Mouse (Mus musculus) heart, embryonic 14.5 days (tissue): ENCODE data around the gene Mt2. TPM values are rescaled to one million over a fixed set of nuclear protein-coding genes. Genes with fewer than 3 reads are reported as not detected.
A peak's percentile ranks its signal among the peaks of the same experiment; 100 is the strongest.

ENCODE experiments used
- ATAC-seq: fragments of 200-750 bp; cut with Nextera tagmentation; 2 replicates; pipeline ENCODE4 v1.8.0; 2017; ENCODE audit warnings: low read depth, moderate TSS enrichment; ENCODE audit not compliant: insufficient number of reproducible peaks, insufficient read depth, low FRiP score
- H3K27ac ChIP-seq, 2 experiments: fragments of 200-500 bp in 1 of 2; fragments of 300-500 bp in 1 of 2; sonication (generic) in 1 of 2; replicated peaks in 1 of 2; 2 replicates each; pipeline ENCODE4 v1.5.1; 2012 to 2014; ENCODE audit warnings: low read depth in 2 of 2, low read length in 2 of 2, control low read depth in 1 of 2, mild to moderate bottlenecking in 1 of 2, mixed read lengths in 1 of 2; ENCODE audit not compliant: control insufficient read depth in 1 of 2, insufficient read depth in 1 of 2
- H3K27me3 ChIP-seq: fragments of 300-500 bp; sonication (generic); 2 replicates; pipeline ENCODE4 v1.6.1; 2014; ENCODE audit warnings: mild to moderate bottlenecking, low read length, control low read depth; ENCODE audit not compliant: control insufficient read depth, insufficient read depth
- H3K36me3 ChIP-seq: fragments of 300-500 bp; sonication (generic); 2 replicates; pipeline ENCODE4 v1.6.1; 2014; ENCODE audit warnings: mild to moderate bottlenecking, control low read depth, low read length, mixed read lengths; ENCODE audit not compliant: control insufficient read depth, insufficient read depth
- H3K4me1 ChIP-seq, 2 experiments: fragments of 200-500 bp in 1 of 2; fragments of 300-500 bp in 1 of 2; sonication (generic) in 1 of 2; 2 replicates each; pipeline ENCODE4 v1.6.1; 2012 to 2014; ENCODE audit warnings: low read length in 2 of 2, control low read depth in 1 of 2, mixed read lengths in 1 of 2; ENCODE audit not compliant: control insufficient read depth in 2 of 2, insufficient read depth in 2 of 2
- H3K4me2 ChIP-seq: fragments of 300-500 bp; sonication (generic); 2 replicates; pipeline ENCODE4 v1.6.1; 2014; ENCODE audit warnings: mild to moderate bottlenecking, low read length
- H3K4me3 ChIP-seq, 2 experiments: fragments of 200-500 bp in 1 of 2; fragments of 300-500 bp in 1 of 2; sonication (generic) in 1 of 2; 2 replicates each; pipeline ENCODE4 v1.5.1; 2012 to 2014; ENCODE audit warnings: low read length in 2 of 2, mild to moderate bottlenecking in 2 of 2, control low read depth in 1 of 2, low read depth in 1 of 2, moderate library complexity in 1 of 2; ENCODE audit not compliant: control insufficient read depth in 1 of 2, insufficient read depth in 1 of 2
- H3K9ac ChIP-seq: fragments of 300-500 bp; sonication (generic); 2 replicates; pipeline ENCODE4 v1.6.1; 2014; ENCODE audit warnings: mild to moderate bottlenecking, low read length
- H3K9me3 ChIP-seq: fragments of 300-500 bp; sonication (generic); 2 replicates; pipeline ENCODE4 v1.6.1; 2016; ENCODE audit warnings: low read length, control low read depth; ENCODE audit not compliant: control insufficient read depth
- WGBS: fragments of 180-500 bp; shearing (Covaris S2); extraction: QIAGEN DNeasy Blood & Tissue Kit; methylation state at CpG from one replicate; pipeline ENCODE4 v1.1.7; 2014; 5-methylcytosine and 5-hydroxymethylcytosine counted together
- polyA plus RNA-seq: library from polyadenylated mRNA; unstranded; fragments of >200 nt; fragmentation: Nextera tagmentation; extraction: Ambion mirVana; gene quantifications from 2 replicates; pipeline ENCODE4 v1.2.1, GENCODE M21; 2014

The Mt2 gene
- polyA plus RNA-seq, 1 experiment from 2014 or later, result 37.5 TPM

DNA sequence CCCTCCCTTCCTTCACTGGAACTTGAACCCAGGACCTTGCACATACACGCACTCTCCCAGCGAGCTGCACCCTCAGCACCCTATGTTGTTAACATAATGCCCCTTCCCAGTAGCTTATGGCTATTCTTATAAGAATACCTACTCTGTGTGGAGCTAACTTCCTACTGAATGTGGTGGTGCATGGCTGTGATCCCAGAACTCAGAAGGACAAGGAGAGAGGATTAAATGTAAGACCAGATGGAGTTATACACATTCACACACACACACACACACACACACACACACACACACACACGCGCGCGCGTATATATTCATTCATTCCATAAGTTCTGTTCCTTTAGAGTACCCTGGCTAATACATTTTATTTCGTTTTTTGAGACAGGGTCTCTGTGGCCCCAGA lies 33.8 kb downstream of the Mt2 start:
- no peaks in the 10 kb centered on the region for H3K27me3 ChIP-seq
- ATAC-seq, result no peak
- H3K27ac ChIP-seq, result no peak overlapping the region
- no peak overlapping the region for H3K9ac ChIP-seq
- WGBS, result 77% methylated on average over 8 of the region's 8 CpGs
- H3K36me3 ChIP-seq, result no peaks in the 10 kb centered on the region
- H3K4me3 ChIP-seq, result no peak overlapping the region
- no peak overlapping the region for H3K4me2 ChIP-seq
- H3K4me1 ChIP-seq, result peaks cover 6 to 11% of the 10 kb centered on the region in 2 experiments; a peak in 3 of 4 replicates
- no peaks in the 10 kb centered on the region for H3K9me3 ChIP-seq

GRCm38 (mm10) chr8:94207491-94207890 lies 35.0 kb downstream of the Mt2 start:
- Histone ChIP-seq H3K9me3 (no peaks in the 10 kb centered on the region), H3K9ac (no peak overlapping the region), H3K27me3 (no peaks in the 10 kb centered on the region), H3K4me2 (no peak overlapping the region), H3K36me3 (no peaks in the 10 kb centered on the region), H3K4me3 (no peak overlapping the region), H3K27ac (no peak overlapping the region), H3K4me1 (peaks cover 6 to 11% of the 10 kb centered on the region in 2 experiments; a peak in 3 of 4 replicates)
- no peak for ATAC-seq
- WGBS, result 59% methylated on average over 2 of the region's 2 CpGs

DNA sequence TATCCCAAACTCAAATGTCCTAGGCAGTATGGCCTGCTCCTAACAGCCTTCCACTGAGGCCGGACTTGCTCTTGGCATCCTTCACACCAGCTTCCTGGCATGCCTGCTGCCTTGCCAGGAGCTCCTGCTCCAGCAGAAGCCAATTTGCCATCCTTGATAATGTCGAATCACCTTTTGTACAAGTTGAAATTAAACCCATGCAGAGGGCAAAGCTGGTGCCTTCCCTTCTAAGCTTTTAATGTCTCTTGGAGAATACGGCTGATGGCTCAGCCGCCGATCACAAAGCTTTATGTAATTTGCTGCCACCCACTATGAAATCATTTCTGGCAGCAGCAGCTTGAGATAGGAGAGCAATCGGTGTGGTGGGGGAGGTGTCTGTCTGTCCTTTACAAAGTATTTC lies 37.2 kb downstream of the Mt2 start:
- WGBS, result 48% methylated on average over 6 of the region's 6 CpGs
- H3K4me3 ChIP-seq, result no peak overlapping the region
- H3K4me2 ChIP-seq, result peak overlapping the region; percentile 27; the same call in 1 of the 2 replicates
- H3K27me3 ChIP-seq, result no peaks in the 10 kb centered on the region
- H3K27ac ChIP-seq, result no peak overlapping the region
- H3K9ac ChIP-seq, result no peak overlapping the region
- H3K36me3 ChIP-seq, result no peaks in the 10 kb centered on the region
- no peak for ATAC-seq
- H3K4me1 ChIP-seq, result peaks cover 12% of the 10 kb centered on the region in 2 experiments; a peak in 3 of 4 replicates
- H3K9me3 ChIP-seq, result no peaks in the 10 kb centered on the region

DNA sequence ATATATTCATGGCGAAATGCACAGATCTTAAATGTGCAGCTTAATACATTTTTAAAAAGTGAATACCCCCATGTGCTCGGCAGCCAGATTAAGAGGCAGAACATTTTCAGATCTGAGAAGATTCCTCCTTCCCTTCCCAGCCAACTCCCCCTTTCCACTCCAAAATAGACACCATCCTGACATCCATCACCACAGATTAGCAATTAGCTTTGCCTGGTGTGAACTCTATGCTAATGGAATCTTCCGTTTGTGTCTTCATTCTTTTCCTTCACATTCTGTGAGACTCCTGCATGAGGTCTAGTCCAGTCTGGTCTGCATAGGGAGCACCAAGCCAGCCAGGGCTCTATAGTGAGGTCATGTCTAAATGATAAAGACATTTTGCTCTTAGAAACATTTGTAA lies 37.8 kb downstream of the Mt2 start:
- ATAC-seq, result no peak
- WGBS, result 53% methylated on average over 3 of the region's 3 CpGs
- H3K4me2 ChIP-seq, result peak overlapping the region; percentile 27; the same call in 1 of the 2 replicates

GRCm38 (mm10) chr8:94213819-94214218 lies 41.4 kb downstream of the Mt2 start:
- ATAC-seq, result no peak
- Histone ChIP-seq H3K27me3 (no peaks in the 10 kb centered on the region), H3K4me2 (peak overlapping the region; percentile 55), H3K9ac (peak overlapping the region; percentile 56), H3K36me3 (no peaks in the 10 kb centered on the region), H3K27ac (peak overlapping the region; percentile 41 to 65), H3K4me1 (peaks cover 7 to 13% of the 10 kb centered on the region in 2 experiments), H3K4me3 (peak overlapping the region; percentile 5 to 67; a peak in 2 of 4 replicates), H3K9me3 (no peaks in the 10 kb centered on the region)
- 63% methylated on average over 6 of the region's 6 CpGs for WGBS

More for the DNA sequence above, 37.8 kb downstream of the Mt2 start:
- peaks cover 7 to 8% of the 10 kb centered on the region in 2 experiments for H3K4me1 ChIP-seq
- H3K9ac ChIP-seq, result no peak overlapping the region
- H3K9me3 ChIP-seq, result no peaks in the 10 kb centered on the region
- no peaks in the 10 kb centered on the region for H3K27me3 ChIP-seq
- no peak overlapping the region for H3K27ac ChIP-seq
- no peak overlapping the region for H3K4me3 ChIP-seq
- no peaks in the 10 kb centered on the region for H3K36me3 ChIP-seq

GRCm38 (mm10) chr8:94214252-94215173 lies 42.0 kb downstream of the Mt2 start, which contains the start of gene Nup93:
Gene Nup93 (plus strand): TSS chr8:94214564.
- Histone ChIP-seq H3K4me1 (peaks cover 6 to 13% of the 10 kb centered on the region in 2 experiments), H3K4me3 (peak within 1 kb of the TSS; percentile 67 to 98), H3K27ac (peak within 1 kb of the TSS; percentile 69 to 77), H3K27me3 (no peaks in the 10 kb centered on the region), H3K9me3 (no peaks in the 10 kb centered on the region), H3K4me2 (peak within 1 kb of the TSS; percentile 76), H3K36me3 (no peaks in the 10 kb centered on the region), H3K9ac (peak within 1 kb of the TSS; percentile 84)
- ATAC-seq, result peak; percentile 96
- under 1% methylated on average over 63 of the region's 68 CpGs for WGBS
